Mouse (Mus musculus): ENCODE measurements at regions not wholly inside any gene's neighbourhood (a gene's known extent, or its start where the extent isn't known, plus 50 kb on each side); places are given as distances from the start of the nearest gene placed in this dataset.
"Not testable (repeated sequence)": the region's sequence is repeated elsewhere in the genome, so short reads cannot be mapped to it uniquely, and the experiment has no call there.

GRCm38 (mm10) chr5:12639549-12639948 is 256.4 kb downstream of the Sema3d start:
- DNase-seq: no peak

- DNase-seq: no peak
Observed at GRCm38 (mm10) chr5:12646269-12646668, 263.1 kb downstream of the Sema3d start.

- DNase-seq: no peak
Observed at GRCm38 (mm10) chr5:12673666-12674065, 290.5 kb downstream of the Sema3d start.

- no peak for DNase-seq
Observed at GRCm38 (mm10) chr5:12674134-12674533, 290.9 kb downstream of the Sema3d start.

- no peak for DNase-seq
Observed at GRCm38 (mm10) chr5:12676712-12677111, 293.5 kb downstream of the Sema3d start.

- DNase-seq: no peak
Observed at GRCm38 (mm10) chr5:12714894-12715293, 331.7 kb downstream of the Sema3d start.

GRCm38 (mm10) chr5:12751514-12751913 is 368.3 kb downstream of the Sema3d start:
- no peak for DNase-seq

- DNase-seq: no peak
Observed at GRCm38 (mm10) chr5:12759634-12760033, 365.6 kb upstream of the Sema3a start.

- no peak for DNase-seq
Observed at GRCm38 (mm10) chr5:12767383-12767782, 357.8 kb upstream of the Sema3a start.

GRCm38 (mm10) chr5:12782681-12783080 is 342.5 kb upstream of the Sema3a start:
- DNase-seq: no peak

- no peak for DNase-seq
Observed at GRCm38 (mm10) chr5:12808729-12809128, 316.5 kb upstream of the Sema3a start.

GRCm38 (mm10) chr5:12809884-12810283 is 315.3 kb upstream of the Sema3a start:
- no peak for DNase-seq

GRCm38 (mm10) chr5:12847207-12847606 is 278.0 kb upstream of the Sema3a start:
- not testable (repeated sequence) for DNase-seq

GRCm38 (mm10) chr5:12856869-12857268 is 268.3 kb upstream of the Sema3a start:
- no peak for DNase-seq

- no peak for DNase-seq
Observed at GRCm38 (mm10) chr5:12868355-12869217, 256.6 kb upstream of the Sema3a start.

GRCm38 (mm10) chr5:12872888-12873287 is 252.3 kb upstream of the Sema3a start:
- no peak for DNase-seq

- DNase-seq: no peak
Observed at GRCm38 (mm10) chr5:12877595-12878296, 247.5 kb upstream of the Sema3a start.

- DNase-seq: peak; percentile 68
Observed at GRCm38 (mm10) chr5:12892333-12892732, 232.9 kb upstream of the Sema3a start.

GRCm38 (mm10) chr5:12894638-12895037 is 230.6 kb upstream of the Sema3a start:
- no peak for DNase-seq

- DNase-seq: no peak
Observed at GRCm38 (mm10) chr5:12910741-12911140, 214.5 kb upstream of the Sema3a start.

GRCm38 (mm10) chr5:12914395-12914794 is 210.8 kb upstream of the Sema3a start:
- no peak for DNase-seq

- DNase-seq: no peak
Observed at GRCm38 (mm10) chr5:12919335-12919734, 205.9 kb upstream of the Sema3a start.

- DNase-seq: no peak
Observed at GRCm38 (mm10) chr5:12922889-12923288, 202.3 kb upstream of the Sema3a start.

- no peak for DNase-seq
Observed at GRCm38 (mm10) chr5:12925466-12925865, 199.7 kb upstream of the Sema3a start.
